Mouse (Mus musculus): ENCODE results near the gene Gpr146. TPM values are rescaled to one million over a fixed set of nuclear protein-coding genes. Genes with fewer than 3 reads are reported as not detected.
A peak's percentile ranks its signal among the peaks of the same experiment; 100 is the strongest.
"Not testable (repeated sequence)": the region's sequence is repeated elsewhere in the genome, so short reads cannot be mapped to it uniquely, and the experiment has no call there.

Gpr146 gene
- polyA plus RNA-seq, 1 experiment from 2014 or later: 1.5 TPM

GRCm38 (mm10) chr5:139388195-139388570, 10.7 kb downstream of the Gpr146 start:
- Histone ChIP-seq H3K27me3 (no peaks in the 10 kb centered on the region), H3K4me1 (peaks cover 20% of the 10 kb centered on the region), H3K4me3 (no peak overlapping the region), H3K27ac (replicated peaks) (peak overlapping the region; percentile 19; the same call in 1 of the 2 replicates), H3K9me3 (no peaks in the 10 kb centered on the region), H3K36me3 (no peaks in the 10 kb centered on the region), H3K9ac (replicated peaks) (no peak overlapping the region), H3K4me2 (replicated peaks) (no peak overlapping the region)
- WGBS: 80% methylated on average over 4 of the region's 4 CpGs
- ATAC-seq (replicated peaks): no peak

- Histone ChIP-seq H3K4me1 (peaks cover 20% of the 10 kb centered on the region), H3K27ac (replicated peaks) (0 out of 2 replicates have a peak overlapping the region, but pooled peaks have one; percentile 29)
- ATAC-seq (replicated peaks): no peak
Observed at GRCm38 (mm10) chr5:139388694-139389675, 11.5 kb downstream of the Gpr146 start.

GRCm38 (mm10) chr5:139389676-139390061, 12.2 kb downstream of the Gpr146 start:
- Histone ChIP-seq H3K27ac (replicated peaks) (peak overlapping the region; percentile 29; the same call in 1 of the 2 replicates), H3K9ac (replicated peaks) (0 out of 2 replicates have a peak overlapping the region, but pooled peaks have one; percentile 15), H3K4me3 (no peak overlapping the region), H3K27me3 (no peaks in the 10 kb centered on the region), H3K4me1 (peaks cover 20% of the 10 kb centered on the region), H3K36me3 (no peaks in the 10 kb centered on the region), H3K9me3 (no peaks in the 10 kb centered on the region), H3K4me2 (replicated peaks) (no peak overlapping the region)
- no peak; the same call in 1 of the 2 replicates for ATAC-seq (replicated peaks)
- 51% methylated on average over 6 of the region's 6 CpGs for WGBS

More at GRCm38 (mm10) chr5:139388694-139389675, 11.5 kb downstream of the Gpr146 start:
- H3K4me3 ChIP-seq: no peak overlapping the region
- 0 out of 2 replicates have a peak overlapping the region, but pooled peaks have one; percentile 15 for H3K9ac ChIP-seq (replicated peaks)
- 75% methylated on average over 17 of the region's 17 CpGs for WGBS
- H3K36me3 ChIP-seq: no peaks in the 10 kb centered on the region
- no peaks in the 10 kb centered on the region for H3K27me3 ChIP-seq
- no peaks in the 10 kb centered on the region for H3K9me3 ChIP-seq
- H3K4me2 ChIP-seq (replicated peaks): no peak overlapping the region

- H3K9ac ChIP-seq (replicated peaks); H3K27me3 ChIP-seq; ATAC-seq (replicated peaks); H3K9me3 ChIP-seq; H3K36me3 ChIP-seq; H3K4me2 ChIP-seq (replicated peaks); H3K4me3 ChIP-seq; H3K27ac ChIP-seq (replicated peaks): not testable (repeated sequence)
- peaks cover 20% of the 10 kb centered on the region for H3K4me1 ChIP-seq
- WGBS: 88% methylated on average over 5 of the region's 5 CpGs
Observed at GRCm38 (mm10) chr5:139390324-139391119, 13.0 kb downstream of the Gpr146 start.

GRCm38 (mm10) chr5:139391309-139391990, 14.0 kb downstream of the Gpr146 start:
- no peak overlapping the region for H3K9ac ChIP-seq (replicated peaks)
- H3K27me3 ChIP-seq: no peaks in the 10 kb centered on the region
- H3K4me2 ChIP-seq (replicated peaks): no peak overlapping the region
- no peaks in the 10 kb centered on the region for H3K9me3 ChIP-seq
- 78% methylated on average over 11 of the region's 11 CpGs for WGBS
- H3K27ac ChIP-seq (replicated peaks): no peak overlapping the region
- no peaks in the 10 kb centered on the region for H3K36me3 ChIP-seq
- H3K4me1 ChIP-seq: peaks cover 20% of the 10 kb centered on the region
- no peak for ATAC-seq (replicated peaks)
- H3K4me3 ChIP-seq: no peak overlapping the region

GRCm38 (mm10) chr5:139392219-139393196, 15.0 kb downstream of the Gpr146 start:
- Histone ChIP-seq H3K36me3 (no peaks in the 10 kb centered on the region), H3K4me3 (no peak overlapping the region), H3K4me2 (replicated peaks) (no peak overlapping the region), H3K9me3 (no peaks in the 10 kb centered on the region), H3K9ac (replicated peaks) (no peak overlapping the region), H3K27ac (replicated peaks) (no peak overlapping the region), H3K27me3 (no peaks in the 10 kb centered on the region), H3K4me1 (peaks cover 20% of the 10 kb centered on the region)
- WGBS: 94% methylated on average over 37 of the region's 37 CpGs
- no peak for ATAC-seq (replicated peaks)

GRCm38 (mm10) chr5:139393197-139393588, 15.7 kb downstream of the Gpr146 start:
- H3K9ac ChIP-seq (replicated peaks): no peak overlapping the region
- H3K36me3 ChIP-seq: no peaks in the 10 kb centered on the region
- peaks cover 14% of the 10 kb centered on the region for H3K4me1 ChIP-seq
- H3K27ac ChIP-seq (replicated peaks): no peak overlapping the region
- 93% methylated on average over 16 of the region's 16 CpGs for WGBS
- no peak overlapping the region for H3K4me2 ChIP-seq (replicated peaks)
- no peaks in the 10 kb centered on the region for H3K9me3 ChIP-seq
- ATAC-seq (replicated peaks): no peak
- H3K27me3 ChIP-seq: no peaks in the 10 kb centered on the region
- no peak overlapping the region for H3K4me3 ChIP-seq

GRCm38 (mm10) chr5:139394399-139394798, 16.9 kb downstream of the Gpr146 start:
- Histone ChIP-seq H3K27ac (replicated peaks) (no peak overlapping the region), H3K9me3 (no peaks in the 10 kb centered on the region), H3K9ac (replicated peaks) (no peak overlapping the region), H3K36me3 (no peaks in the 10 kb centered on the region), H3K27me3 (no peaks in the 10 kb centered on the region), H3K4me2 (replicated peaks) (no peak overlapping the region), H3K4me1 (peaks cover 10% of the 10 kb centered on the region; the same call in 1 of the 2 replicates), H3K4me3 (no peak overlapping the region)
- ATAC-seq (replicated peaks): no peak
- WGBS: 74% methylated on average over 7 of the region's 7 CpGs

- no peaks in the 10 kb centered on the region for H3K36me3 ChIP-seq
- WGBS: 95% methylated on average over 4 of the region's 4 CpGs
- H3K27me3 ChIP-seq: no peaks in the 10 kb centered on the region
- no peak for ATAC-seq (replicated peaks)
- H3K4me1 ChIP-seq: peaks cover 4% of the 10 kb centered on the region; the same call in 1 of the 2 replicates
- H3K4me2 ChIP-seq (replicated peaks): no peak overlapping the region
- no peak overlapping the region for H3K27ac ChIP-seq (replicated peaks)
- H3K4me3 ChIP-seq: no peak overlapping the region
- H3K9me3 ChIP-seq: no peaks in the 10 kb centered on the region
- no peak overlapping the region for H3K9ac ChIP-seq (replicated peaks)
Observed at GRCm38 (mm10) chr5:139395528-139395927, 18.0 kb downstream of the Gpr146 start.

GRCm38 (mm10) chr5:139397359-139397916, 19.9 kb downstream of the Gpr146 start:
- Histone ChIP-seq H3K27me3 (no peaks in the 10 kb centered on the region), H3K36me3 (no peaks in the 10 kb centered on the region), H3K4me2 (replicated peaks) (no peak overlapping the region), H3K9me3 (no peaks in the 10 kb centered on the region), H3K9ac (replicated peaks) (no peak overlapping the region), H3K4me1 (peaks cover 4% of the 10 kb centered on the region; the same call in 1 of the 2 replicates), H3K4me3 (no peak overlapping the region), H3K27ac (replicated peaks) (no peak overlapping the region)
- 91% methylated on average over 4 of the region's 4 CpGs for WGBS
- ATAC-seq (replicated peaks): no peak

All from forebrain, embryonic 15.5 days (tissue).